Mouse (Mus musculus) limb, embryonic 14.5 days (tissue): ENCODE measurements around the gene Bet1l. TPM values are rescaled to one million over a fixed set of nuclear protein-coding genes. Genes with fewer than 3 reads are reported as not detected.

Experiments
- ATAC-seq: fragments of 200-750 bp; cut with Nextera tagmentation; 2 replicates; pipeline ENCODE4 v1.8.0; 2017; ENCODE audit warnings: low read depth, moderate number of reproducible peaks, moderate TSS enrichment; ENCODE audit not compliant: low FRiP score
- DNase-seq: peaks from one replicate; pipeline ENCODE4 v3.0.0-alpha.2; 2015; ENCODE audit warnings: low spot score
- H3K27ac ChIP-seq: fragments of 300-500 bp; sonication (generic); replicated peaks from 2 replicates; pipeline ENCODE4 v1.5.1; 2014; ENCODE audit warnings: low read depth, mild to moderate bottlenecking, low read length, moderate library complexity, mixed read lengths
- H3K27me3 ChIP-seq: fragments of 300-500 bp; sonication (generic); 2 replicates; pipeline ENCODE4 v1.6.1; 2014; ENCODE audit warnings: low read length, mixed read lengths; ENCODE audit not compliant: control insufficient read depth, insufficient read depth
- H3K36me3 ChIP-seq: fragments of 300-500 bp; sonication (generic); 2 replicates; pipeline ENCODE4 v1.6.1; 2014; ENCODE audit warnings: mild to moderate bottlenecking, low read length, moderate library complexity, mixed read lengths; ENCODE audit not compliant: control insufficient read depth, insufficient read depth
- H3K4me1 ChIP-seq: fragments of 300-500 bp; sonication (generic); 2 replicates; pipeline ENCODE4 v1.6.1; 2014; ENCODE audit warnings: antibody characterized with exemption, low read length, mixed read lengths; ENCODE audit not compliant: control insufficient read depth, insufficient read depth
- H3K4me2 ChIP-seq: fragments of 300-500 bp; sonication (generic); replicated peaks from 2 replicates; pipeline ENCODE4 v1.6.1; 2014; ENCODE audit warnings: low read depth, mild to moderate bottlenecking, low read length, moderate library complexity; ENCODE audit not compliant: severe bottlenecking
- H3K4me3 ChIP-seq: fragments of 300-500 bp; sonication (generic); replicated peaks from 2 replicates; pipeline ENCODE4 v1.5.1; 2014; ENCODE audit warnings: low read length
- H3K9ac ChIP-seq: fragments of 300-500 bp; sonication (generic); 2 replicates; pipeline ENCODE4 v1.6.1; 2014; ENCODE audit warnings: mild to moderate bottlenecking, low read depth, low read length, moderate library complexity; ENCODE audit not compliant: severe bottlenecking
- H3K9me3 ChIP-seq: fragments of 300-500 bp; sonication (generic); 2 replicates; pipeline ENCODE4 v1.6.1; 2016; ENCODE audit warnings: low read length; ENCODE audit not compliant: control insufficient read depth
- POLR2A ChIP-seq: fragments of 200-500 bp; IDR thresholded peaks from 2 replicates; pipeline ENCODE4 v1.8.0; 2012; ENCODE audit warnings: inconsistent platforms, mild to moderate bottlenecking, moderate library complexity, borderline replicate concordance; ENCODE audit not compliant: insufficient read depth, insufficient read length; ENCODE audit errors: extremely low read depth
- WGBS: fragments of 180-500 bp; shearing (Covaris S2); extraction: QIAGEN DNeasy Blood & Tissue Kit; methylation state at CpG from one replicate; pipeline ENCODE4 v1.1.7; 2014; 5-methylcytosine and 5-hydroxymethylcytosine counted together
- polyA plus RNA-seq, 2 experiments: library from polyadenylated mRNA; depleted of rRNA in 1 of 2; stranded (reverse) in 1 of 2; unstranded in 1 of 2; fragments of >200 nt; fragmentation: Nextera tagmentation in 1 of 2; extraction: Ambion mirVana in 1 of 2; gene quantifications; 2 replicates each; pipeline versions ENCODE4 v1.2.1 to v1.2.3; 2012 to 2014

Gene Bet1l
- polyA plus RNA-seq, 2 experiments, result 48.2 to 75.1 TPM

GRCm38 (mm10) chr7:140812850-140813249 is 44.5 kb downstream of the Bet1l start:
- H3K9me3 ChIP-seq, result no peaks in the 10 kb centered on the region
- no peak overlapping the region for H3K9ac ChIP-seq
- no peaks in the 10 kb centered on the region for H3K27me3 ChIP-seq
- WGBS, result 92% methylated on average over 12 of the region's 12 CpGs
- H3K27ac ChIP-seq, result no peak overlapping the region
- no peak for TF ChIP-seq POLR2A
- H3K4me2 ChIP-seq, result no peak overlapping the region
- H3K4me1 ChIP-seq, result no peaks in the 10 kb centered on the region
- no peak overlapping the region for H3K4me3 ChIP-seq
- DNase-seq (no peak), ATAC-seq (no peak)
- H3K36me3 ChIP-seq, result peaks cover 6% of the 10 kb centered on the region; the same call in 1 of the 2 replicates

DNA sequence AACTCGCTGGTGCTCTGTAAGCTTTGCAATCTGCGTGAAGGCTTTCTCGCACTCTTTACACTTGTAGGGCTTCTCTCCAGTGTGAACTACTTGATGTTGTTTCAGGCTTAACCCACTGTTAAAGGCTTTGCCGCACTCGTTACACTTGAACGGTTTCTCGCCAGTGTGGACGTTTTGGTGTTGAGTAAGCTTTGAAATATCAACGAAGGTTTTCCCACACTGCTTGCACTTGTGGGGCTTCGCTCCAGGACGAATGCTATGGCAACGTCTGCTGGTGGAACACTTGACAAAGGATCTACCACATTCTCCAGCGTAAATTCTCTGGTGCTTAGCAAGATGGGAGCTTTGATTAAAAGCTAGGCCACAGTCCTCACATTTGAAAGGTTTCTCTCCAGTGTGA is 45.7 kb downstream of the Bet1l start:
- no peaks in the 10 kb centered on the region for H3K9me3 ChIP-seq
- no peaks in the 10 kb centered on the region for H3K27me3 ChIP-seq
- no peak for TF ChIP-seq POLR2A
- no peak overlapping the region for H3K4me2 ChIP-seq
- peaks cover 4% of the 10 kb centered on the region; the same call in 1 of the 2 replicates for H3K36me3 ChIP-seq
- H3K4me3 ChIP-seq, result no peak overlapping the region
- 87% methylated on average over 13 of the region's 13 CpGs for WGBS
- DNase-seq (no peak), ATAC-seq (no peak)
- H3K4me1 ChIP-seq, result no peaks in the 10 kb centered on the region
- H3K9ac ChIP-seq, result no peak overlapping the region
- no peak overlapping the region for H3K27ac ChIP-seq

- no peak for DNase-seq
Measured at GRCm38 (mm10) chr7:140810496-140810895, 46.9 kb downstream of the Bet1l start.

GRCm38 (mm10) chr7:140805704-140806103 is 51.7 kb downstream of the Bet1l start:
- Histone ChIP-seq H3K9ac (no peak overlapping the region), H3K36me3 (no peaks in the 10 kb centered on the region), H3K9me3 (no peaks in the 10 kb centered on the region), H3K4me1 (no peaks in the 10 kb centered on the region), H3K27me3 (no peaks in the 10 kb centered on the region), H3K27ac (no peak overlapping the region), H3K4me3 (no peak overlapping the region), H3K4me2 (no peak overlapping the region)
- ATAC-seq (no peak), DNase-seq (no peak)
- no peak for TF ChIP-seq POLR2A
- 10% methylated on average over 1 of the region's 1 CpGs for WGBS

More at GRCm38 (mm10) chr7:140810496-140810895, 46.9 kb downstream of the Bet1l start:
- no peak for TF ChIP-seq POLR2A
- Histone ChIP-seq H3K4me1 (no peaks in the 10 kb centered on the region), H3K4me2 (no peak overlapping the region), H3K9ac (no peak overlapping the region), H3K36me3 (peaks cover 4% of the 10 kb centered on the region; the same call in 1 of the 2 replicates), H3K4me3 (no peak overlapping the region), H3K9me3 (no peaks in the 10 kb centered on the region), H3K27me3 (no peaks in the 10 kb centered on the region), H3K27ac (no peak overlapping the region)
- ATAC-seq, result no peak
- WGBS, result 92% methylated on average over 6 of the region's 6 CpGs

Other genes with a start within 250 kb of the Bet1l start
- not detected in 2 replicates for gene Olfr61, start 228.6 kb downstream of the Bet1l start, polyA plus RNA-seq (2012; rRNA removed)
- gene Olfr61, start 228.6 kb downstream of the Bet1l start, polyA plus RNA-seq (2014; fragmentation: Nextera tagmentation; extraction: Ambion mirVana), result not detected in 2 replicates
- gene Olfr53, start 211.1 kb downstream of the Bet1l start, polyA plus RNA-seq (2012; rRNA removed), result not detected in 2 replicates
- gene Olfr53, start 211.1 kb downstream of the Bet1l start, polyA plus RNA-seq (2014; fragmentation: Nextera tagmentation; extraction: Ambion mirVana), result not detected in 2 replicates
- 0.19 and 0.20 TPM in 2 replicates for gene Olfr539, start 197.6 kb downstream of the Bet1l start, polyA plus RNA-seq (2012; rRNA removed)
- gene Olfr539, start 197.6 kb downstream of the Bet1l start, polyA plus RNA-seq (2014; fragmentation: Nextera tagmentation; extraction: Ambion mirVana), result 0.03 TPM in 1 of 2 replicates, not detected in the other
- 0.04 and 0.06 TPM in 2 replicates for gene Olfr45, start 175.6 kb downstream of the Bet1l start, polyA plus RNA-seq (2012; rRNA removed)
- not detected in 2 replicates for gene Olfr45, start 175.6 kb downstream of the Bet1l start, polyA plus RNA-seq (2014; fragmentation: Nextera tagmentation; extraction: Ambion mirVana)
- not detected in 2 replicates for gene Olfr541, start 160.3 kb downstream of the Bet1l start, polyA plus RNA-seq (2012; rRNA removed)
- gene Olfr541, start 160.3 kb downstream of the Bet1l start, polyA plus RNA-seq (2014; fragmentation: Nextera tagmentation; extraction: Ambion mirVana), result not detected in 2 replicates
- gene Cyp2e1, start 93.8 kb downstream of the Bet1l start, polyA plus RNA-seq (2012; rRNA removed), result 0.05 and 0.12 TPM in 2 replicates
- gene Cyp2e1, start 93.8 kb downstream of the Bet1l start, polyA plus RNA-seq (2014; fragmentation: Nextera tagmentation; extraction: Ambion mirVana), result not detected in 2 replicates
- 0.39 and 0.55 TPM in 2 replicates for gene Syce1, start 69.7 kb downstream of the Bet1l start, polyA plus RNA-seq (2012; rRNA removed)
- gene Syce1, start 69.7 kb downstream of the Bet1l start, polyA plus RNA-seq (2014; fragmentation: Nextera tagmentation; extraction: Ambion mirVana), result 0.54 and 0.66 TPM in 2 replicates
- gene Zfp941, start 35.4 kb downstream of the Bet1l start, polyA plus RNA-seq (2012; rRNA removed), result 0.83 and 0.93 TPM in 2 replicates
- gene Zfp941, start 35.4 kb downstream of the Bet1l start, polyA plus RNA-seq (2014; fragmentation: Nextera tagmentation; extraction: Ambion mirVana), result 1.3 and 1.5 TPM in 2 replicates
- gene Urah, start 22.6 kb downstream of the Bet1l start, polyA plus RNA-seq (2012; rRNA removed), result 1.2 and 2.5 TPM in 2 replicates
- gene Urah, start 22.6 kb downstream of the Bet1l start, polyA plus RNA-seq (2014; fragmentation: Nextera tagmentation; extraction: Ambion mirVana), result 6.2 and 9.0 TPM in 2 replicates
- not detected in 2 replicates for gene Scgb1c1, start 12.0 kb downstream of the Bet1l start, polyA plus RNA-seq (2012; rRNA removed)
- gene Scgb1c1, start 12.0 kb downstream of the Bet1l start, polyA plus RNA-seq (2014; fragmentation: Nextera tagmentation; extraction: Ambion mirVana), result not detected in 2 replicates
- 0.04 TPM in 2 replicates for gene Odf3, start 9.8 kb downstream of the Bet1l start, polyA plus RNA-seq (2012; rRNA removed)
- gene Odf3, start 9.8 kb downstream of the Bet1l start, polyA plus RNA-seq (2014; fragmentation: Nextera tagmentation; extraction: Ambion mirVana), result not detected in 2 replicates
- 0.12 TPM in 1 of 2 replicates, not detected in the other for gene Gm45785, start 1.2 kb downstream of the Bet1l start, polyA plus RNA-seq (2012; rRNA removed)
- gene Gm45785, start 1.2 kb downstream of the Bet1l start, polyA plus RNA-seq (2014; fragmentation: Nextera tagmentation; extraction: Ambion mirVana), result not detected in 2 replicates
- gene Ric8a, start 620 bp downstream of the Bet1l start, polyA plus RNA-seq (2012; rRNA removed), result 70.3 and 82.0 TPM in 2 replicates
- gene Ric8a, start 620 bp downstream of the Bet1l start, polyA plus RNA-seq (2014; fragmentation: Nextera tagmentation; extraction: Ambion mirVana), result 74.0 and 78.9 TPM in 2 replicates
- gene Psmd13, start 24.4 kb upstream of the Bet1l start, polyA plus RNA-seq (2012; rRNA removed), result 98.9 and 113 TPM in 2 replicates
- gene Psmd13, start 24.4 kb upstream of the Bet1l start, polyA plus RNA-seq (2014; fragmentation: Nextera tagmentation; extraction: Ambion mirVana), result 133 TPM in 2 replicates
- gene Sirt3, start 24.7 kb upstream of the Bet1l start, polyA plus RNA-seq (2012; rRNA removed), result 28.3 and 33.1 TPM in 2 replicates
- gene Sirt3, start 24.7 kb upstream of the Bet1l start, polyA plus RNA-seq (2014; fragmentation: Nextera tagmentation; extraction: Ambion mirVana), result 20.1 and 22.3 TPM in 2 replicates
- 14.2 and 14.5 TPM in 2 replicates for gene Cox8b, start 42.9 kb upstream of the Bet1l start, polyA plus RNA-seq (2012; rRNA removed)
- gene Cox8b, start 42.9 kb upstream of the Bet1l start, polyA plus RNA-seq (2014; fragmentation: Nextera tagmentation; extraction: Ambion mirVana), result 17.2 and 32.5 TPM in 2 replicates
- gene Nlrp6, start 63.3 kb upstream of the Bet1l start, polyA plus RNA-seq (2012; rRNA removed), result 0.05 TPM in 2 replicates
- 0.08 TPM in 1 of 2 replicates, not detected in the other for gene Nlrp6, start 63.3 kb upstream of the Bet1l start, polyA plus RNA-seq (2014; fragmentation: Nextera tagmentation; extraction: Ambion mirVana)
- 52.8 and 68.8 TPM in 2 replicates for gene Pgghg, start 83.8 kb upstream of the Bet1l start, polyA plus RNA-seq (2012; rRNA removed)
- gene Pgghg, start 83.8 kb upstream of the Bet1l start, polyA plus RNA-seq (2014; fragmentation: Nextera tagmentation; extraction: Ambion mirVana), result 26.7 and 31.3 TPM in 2 replicates
- 30.9 and 34.4 TPM in 2 replicates for gene Ifitm5, start 92.7 kb upstream of the Bet1l start, polyA plus RNA-seq (2012; rRNA removed)
- gene Ifitm5, start 92.7 kb upstream of the Bet1l start, polyA plus RNA-seq (2014; fragmentation: Nextera tagmentation; extraction: Ambion mirVana), result 32.3 and 44.3 TPM in 2 replicates
- gene Gm45717, start 98.4 kb upstream of the Bet1l start, polyA plus RNA-seq (2012; rRNA removed), result not detected in 2 replicates
- not detected in 2 replicates for gene Gm45717, start 98.4 kb upstream of the Bet1l start, polyA plus RNA-seq (2014; fragmentation: Nextera tagmentation; extraction: Ambion mirVana)
- 1,234 and 1,466 TPM in 2 replicates for gene Ifitm2, start 98.4 kb upstream of the Bet1l start, polyA plus RNA-seq (2012; rRNA removed)
- 1,822 and 1,827 TPM in 2 replicates for gene Ifitm2, start 98.4 kb upstream of the Bet1l start, polyA plus RNA-seq (2014; fragmentation: Nextera tagmentation; extraction: Ambion mirVana)
- 68.1 and 115 TPM in 2 replicates for gene Ifitm1, start 109.6 kb upstream of the Bet1l start, polyA plus RNA-seq (2012; rRNA removed)
- 55.4 and 66.7 TPM in 2 replicates for gene Ifitm1, start 109.6 kb upstream of the Bet1l start, polyA plus RNA-seq (2014; fragmentation: Nextera tagmentation; extraction: Ambion mirVana)
- 85.6 and 91.3 TPM in 2 replicates for gene Ifitm3, start 153.2 kb upstream of the Bet1l start, polyA plus RNA-seq (2012; rRNA removed)
- 184 and 201 TPM in 2 replicates for gene Ifitm3, start 153.2 kb upstream of the Bet1l start, polyA plus RNA-seq (2014; fragmentation: Nextera tagmentation; extraction: Ambion mirVana)
- 1.3 and 1.8 TPM in 2 replicates for gene Ifitm6, start 160.3 kb upstream of the Bet1l start, polyA plus RNA-seq (2012; rRNA removed)
- 1.2 and 1.7 TPM in 2 replicates for gene Ifitm6, start 160.3 kb upstream of the Bet1l start, polyA plus RNA-seq (2014; fragmentation: Nextera tagmentation; extraction: Ambion mirVana)
- gene Gm17387, start 171.6 kb upstream of the Bet1l start, polyA plus RNA-seq (2012; rRNA removed), result not detected in 2 replicates
- not detected in 2 replicates for gene Gm17387, start 171.6 kb upstream of the Bet1l start, polyA plus RNA-seq (2014; fragmentation: Nextera tagmentation; extraction: Ambion mirVana)
- 46.5 and 53.7 TPM in 2 replicates for gene B4galnt4, start 203.5 kb upstream of the Bet1l start, polyA plus RNA-seq (2012; rRNA removed)
- gene B4galnt4, start 203.5 kb upstream of the Bet1l start, polyA plus RNA-seq (2014; fragmentation: Nextera tagmentation; extraction: Ambion mirVana), result 12.3 and 17.1 TPM in 2 replicates
- gene Pkp3, start 220.6 kb upstream of the Bet1l start, polyA plus RNA-seq (2012; rRNA removed), result 37.6 and 38.8 TPM in 2 replicates
- 62.4 and 65.9 TPM in 2 replicates for gene Pkp3, start 220.6 kb upstream of the Bet1l start, polyA plus RNA-seq (2014; fragmentation: Nextera tagmentation; extraction: Ambion mirVana)
- gene Sigirr, start 243.0 kb upstream of the Bet1l start, polyA plus RNA-seq (2012; rRNA removed), result 2.5 and 3.1 TPM in 2 replicates
- 2.7 and 4.0 TPM in 2 replicates for gene Sigirr, start 243.0 kb upstream of the Bet1l start, polyA plus RNA-seq (2014; fragmentation: Nextera tagmentation; extraction: Ambion mirVana)